Mouse (Mus musculus): ENCODE results near the gene Gimap4. TPM values are rescaled to one million over a fixed set of nuclear protein-coding genes. Genes with fewer than 3 reads are reported as not detected.

Gimap4 gene
- under 1 TPM; 0.58 to 0.71 TPM for total RNA-seq (2021)
- long read RNA-seq, partial matches to known transcripts = 0 of 1 reads
- long read RNA-seq, other reads (novel, unspliced or antisense) = 0 of 1 reads

DNA sequence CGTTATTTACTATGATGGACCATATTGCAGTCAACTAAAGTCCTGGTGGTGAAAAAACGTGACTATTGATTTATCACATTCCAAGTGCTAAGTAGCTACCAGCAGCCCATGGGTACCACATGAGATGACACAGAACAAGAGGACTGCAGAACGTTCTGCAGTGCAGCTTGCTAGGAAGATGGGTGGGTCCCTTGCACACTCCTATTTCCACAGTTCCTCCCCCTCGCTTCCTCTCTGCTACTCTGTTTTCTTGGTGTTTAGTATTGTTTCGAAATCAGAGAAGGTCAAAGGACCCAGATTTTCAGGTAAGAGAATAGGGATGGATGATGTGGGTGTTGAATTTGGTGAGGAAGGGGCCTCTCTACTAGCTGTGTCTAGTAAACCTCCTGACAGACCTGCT is at the start of gene Gimap4:
Gene Gimap4 (plus strand): TSS at position 231 of the 400 bp plus-strand sequence.
- no peak for DNase-seq (ENCODE audit: low spot score in 2 of 2)

GRCm38 (mm10) chr6:48635105-48635504 is 49.2 kb upstream of the Gimap4 start:
- no peak for DNase-seq (ENCODE audit: low spot score in 2 of 2)

- no peak for DNase-seq (ENCODE audit: low spot score in 2 of 2)
Measured at GRCm38 (mm10) chr6:48636515-48636914, 47.8 kb upstream of the Gimap4 start.

- DNase-seq (ENCODE audit: low spot score in 2 of 2) = no peak
Measured at GRCm38 (mm10) chr6:48637811-48638500, 46.4 kb upstream of the Gimap4 start.

DNA sequence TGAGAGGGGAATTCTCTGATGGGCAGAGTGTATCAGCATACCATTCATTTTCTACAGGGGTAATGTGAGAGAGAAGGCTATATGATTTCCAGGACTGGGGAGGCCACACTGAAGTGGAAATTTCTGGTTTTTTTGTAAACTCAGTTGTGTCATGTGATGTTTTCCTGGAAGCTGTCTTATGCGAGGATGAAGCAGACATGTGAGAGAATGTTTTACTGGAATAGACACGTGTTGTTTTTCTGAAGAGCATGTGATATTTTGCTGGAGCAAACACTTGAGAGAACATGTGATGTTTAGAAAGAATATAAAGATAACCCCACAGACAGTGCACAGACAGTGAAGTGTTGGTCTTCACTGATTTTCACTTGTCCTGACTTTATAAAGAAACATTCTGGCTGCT is 45.8 kb upstream of the Gimap4 start:
- DNase-seq (ENCODE audit: low spot score in 2 of 2) = no peak

DNA sequence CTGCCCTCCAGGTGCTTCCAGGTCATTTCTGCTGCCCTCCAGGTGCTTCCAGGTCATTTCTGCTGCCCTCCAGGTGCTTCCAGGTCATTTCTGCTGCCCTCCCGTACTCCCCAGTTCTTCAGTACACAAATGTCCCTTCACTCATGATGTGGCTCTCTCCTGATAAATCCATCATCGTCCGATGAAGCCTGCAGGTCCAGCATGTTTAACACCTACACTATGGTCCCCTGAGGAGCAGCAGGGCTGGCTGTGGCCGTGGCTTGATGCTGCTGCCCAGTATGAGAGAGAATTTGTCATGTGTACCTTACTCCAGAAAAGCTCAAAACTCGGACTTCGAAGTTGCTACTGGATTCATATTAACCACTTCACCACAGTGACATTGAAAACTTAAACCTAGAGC is 43.0 kb upstream of the Gimap4 start:
- DNase-seq (ENCODE audit: low spot score in 2 of 2) = no peak

DNA sequence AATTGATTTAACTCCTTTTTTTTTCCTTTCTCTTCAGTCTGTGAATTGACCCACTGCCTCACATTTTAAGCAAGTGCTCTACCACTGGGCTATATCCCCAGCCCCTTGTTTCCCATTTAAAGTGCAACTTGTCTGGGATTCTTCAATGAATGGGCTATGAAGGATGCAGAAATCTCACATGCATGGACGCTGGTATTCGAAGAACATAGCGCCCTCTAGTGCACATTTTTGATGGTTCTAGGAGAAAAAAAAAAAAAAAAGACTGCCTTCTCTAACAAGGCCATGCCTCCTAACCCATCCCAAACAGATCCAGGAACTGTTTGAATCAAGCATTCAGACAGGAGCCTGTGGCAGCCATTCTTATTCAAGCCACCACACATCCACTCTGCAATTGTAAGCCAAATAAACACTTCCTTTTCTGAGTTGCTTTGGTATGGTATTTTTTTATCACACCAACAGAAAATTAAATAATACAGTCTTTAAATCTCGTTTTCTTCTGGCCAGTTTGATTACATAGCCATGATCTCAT is 41.5 kb upstream of the Gimap4 start:
- peak in 1 of 2 experiments; percentile 43 for DNase-seq (ENCODE audit: low spot score in 2 of 2)

- peak; percentile 73 to 79 for DNase-seq (ENCODE audit: low spot score in 2 of 2)
Measured at GRCm38 (mm10) chr6:48645660-48646308, 38.6 kb upstream of the Gimap4 start.

DNA sequence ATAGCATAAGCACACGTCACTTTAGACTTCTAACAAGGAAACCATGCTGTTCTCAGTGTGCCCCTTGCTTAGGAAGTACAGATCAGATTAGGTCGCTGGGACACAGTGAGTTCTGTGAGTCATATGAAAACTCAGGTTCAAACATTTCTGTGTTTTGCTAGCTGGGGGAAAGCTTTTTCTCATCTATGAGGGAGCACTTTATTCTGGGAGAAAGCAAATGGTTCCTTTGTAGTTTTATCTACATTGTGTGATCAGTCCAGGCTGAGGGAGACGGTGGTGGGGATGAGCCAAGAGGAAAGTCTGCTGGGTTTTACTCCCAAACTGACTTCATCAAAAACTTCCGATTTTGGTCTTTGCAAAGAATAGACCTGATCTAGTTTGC is 38.0 kb upstream of the Gimap4 start:
- DNase-seq (ENCODE audit: low spot score in 2 of 2) = no peak

- peak in 1 of 2 experiments; percentile 45 for DNase-seq (ENCODE audit: low spot score in 2 of 2)
Measured at GRCm38 (mm10) chr6:48646995-48647394, 37.4 kb upstream of the Gimap4 start, which contains the start of gene Gimap8. Gene Gimap8 (plus strand): TSS chr6:48647234.

DNA sequence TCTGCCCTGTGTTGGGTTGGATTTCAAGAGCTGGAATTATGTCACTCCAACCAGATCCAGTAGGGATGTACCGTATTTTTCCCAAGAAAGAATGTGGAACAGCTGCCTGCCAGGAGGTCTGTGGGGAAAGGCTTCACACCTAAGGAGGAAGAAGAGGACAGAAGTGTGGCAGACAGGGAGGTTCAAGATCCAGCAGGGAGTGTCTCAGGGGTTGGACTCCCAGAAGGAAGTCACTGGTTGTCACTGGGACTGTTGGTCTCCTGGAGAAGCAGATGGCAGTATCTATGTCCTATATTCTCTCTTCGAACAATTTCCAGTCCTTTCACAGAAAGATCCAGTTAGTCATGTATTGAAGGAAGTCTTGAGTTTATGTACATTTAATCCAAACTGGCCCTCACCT is 36.7 kb upstream of the Gimap4 start:
- DNase-seq (ENCODE audit: low spot score in 2 of 2) = no peak

DNA sequence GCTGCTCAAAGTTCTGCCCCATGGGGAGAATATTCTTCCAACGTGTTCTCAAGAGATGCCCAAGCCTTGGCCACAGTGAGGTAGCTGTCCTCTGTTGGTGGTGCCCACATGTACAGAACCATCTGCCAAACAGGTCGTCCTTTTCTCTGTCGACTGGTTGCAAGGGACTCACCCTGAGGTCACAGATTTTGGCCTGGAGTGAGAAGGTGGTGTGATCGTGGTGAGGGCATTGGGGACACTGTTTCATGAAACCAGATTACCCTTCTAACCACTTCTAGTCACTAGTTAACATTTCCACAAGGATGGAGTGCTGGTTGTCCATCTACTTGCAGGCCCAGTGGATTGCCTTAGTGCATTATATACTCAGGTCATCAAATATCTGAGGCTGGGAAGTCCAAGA is 35.6 kb upstream of the Gimap4 start:
- DNase-seq (ENCODE audit: low spot score in 2 of 2) = no peak

DNA sequence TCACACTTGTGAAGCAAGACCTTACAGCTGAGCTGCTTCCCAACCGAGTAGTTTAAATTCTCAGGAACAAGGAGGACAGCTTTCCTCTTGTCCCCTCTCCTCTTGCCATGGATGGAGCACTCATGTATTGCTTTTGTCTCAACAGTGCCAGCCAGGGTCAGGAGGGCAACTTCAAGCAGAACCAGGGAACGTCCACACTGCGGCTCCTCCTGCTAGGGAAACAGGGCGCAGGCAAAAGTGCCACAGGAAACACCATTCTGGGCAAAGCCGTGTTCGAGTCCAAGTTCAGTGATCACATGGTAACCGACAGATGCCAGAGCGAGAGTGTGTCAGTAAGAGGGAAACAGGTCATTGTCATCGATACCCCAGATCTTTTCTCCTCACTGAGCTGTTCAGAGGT is 34.3 kb upstream of the Gimap4 start:
- DNase-seq (ENCODE audit: low spot score in 2 of 2) = no peak

DNA sequence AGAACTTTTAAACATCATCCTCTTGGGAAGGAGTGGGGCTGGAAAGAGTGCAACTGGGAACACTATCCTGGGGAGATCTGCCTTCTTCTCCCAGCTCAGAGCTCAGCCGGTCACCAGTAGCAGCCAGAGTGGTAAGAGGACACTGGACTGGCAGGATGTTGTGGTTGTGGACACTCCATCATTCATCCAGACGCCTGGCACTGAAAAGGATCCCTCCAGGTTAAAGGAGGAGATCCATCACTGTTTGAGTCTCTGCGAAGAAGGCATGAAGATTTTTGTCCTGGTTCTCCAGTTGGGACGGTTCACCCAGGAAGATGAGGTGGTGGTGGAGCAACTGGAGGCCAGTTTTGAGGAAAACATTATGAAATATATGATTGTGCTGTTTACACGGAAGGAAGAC is 25.6 kb upstream of the Gimap4 start:
- no peak for DNase-seq (ENCODE audit: low spot score in 2 of 2)

DNA sequence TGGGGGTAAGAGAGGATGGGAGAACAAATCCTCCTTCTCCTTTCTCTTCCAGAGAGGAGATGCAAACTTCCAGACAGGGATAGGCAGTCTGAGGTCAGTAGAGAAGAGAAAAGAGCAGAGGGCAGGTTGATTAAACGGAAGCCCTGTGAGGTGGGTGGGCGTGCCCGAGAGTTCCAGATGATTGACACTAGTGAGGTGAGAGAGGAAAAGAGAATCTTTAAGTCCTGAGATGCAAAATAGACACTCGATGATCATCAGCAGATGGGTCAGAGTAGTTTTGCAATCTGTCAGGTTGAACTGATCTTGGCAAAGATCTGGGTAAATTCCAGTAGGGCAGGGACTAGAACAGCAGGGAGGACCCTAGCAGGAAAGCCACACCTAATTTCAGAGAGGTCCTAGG is 19.6 kb upstream of the Gimap4 start:
- no peak for DNase-seq (ENCODE audit: low spot score in 2 of 2)

GRCm38 (mm10) chr6:48665471-48665870 is 18.9 kb upstream of the Gimap4 start:
- DNase-seq (ENCODE audit: low spot score in 2 of 2) = no peak

DNA sequence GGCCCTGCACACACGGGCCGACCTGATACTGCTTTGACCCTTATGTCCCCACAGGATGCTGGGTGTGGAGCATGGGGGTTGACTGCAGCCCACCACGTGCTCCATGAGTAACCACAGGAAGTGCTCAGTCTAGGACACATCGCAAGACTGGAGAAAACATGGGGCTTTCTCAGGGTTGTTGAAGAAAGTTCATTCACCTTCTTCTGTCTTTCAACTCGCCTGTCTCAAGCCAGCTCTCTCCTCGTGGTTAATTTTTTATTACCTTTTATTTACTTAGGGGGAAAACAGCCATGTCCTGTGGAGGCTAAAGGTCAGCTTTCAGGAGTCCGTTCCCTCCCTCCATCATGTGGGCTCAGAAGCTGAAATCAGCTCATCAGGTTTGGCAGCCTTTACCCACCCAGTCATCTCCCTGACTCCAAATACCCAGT is 18.2 kb upstream of the Gimap4 start:
- no peak for DNase-seq (ENCODE audit: low spot score in 2 of 2)

- no peak for DNase-seq (ENCODE audit: low spot score in 2 of 2)
Measured at GRCm38 (mm10) chr6:48668022-48668421, 16.3 kb upstream of the Gimap4 start.

- DNase-seq (ENCODE audit: low spot score in 2 of 2) = no peak
Measured at GRCm38 (mm10) chr6:48669446-48669969, 14.8 kb upstream of the Gimap4 start.

GRCm38 (mm10) chr6:48674291-48675058 is 9.9 kb upstream of the Gimap4 start:
- no peak for DNase-seq (ENCODE audit: low spot score in 2 of 2)

DNA sequence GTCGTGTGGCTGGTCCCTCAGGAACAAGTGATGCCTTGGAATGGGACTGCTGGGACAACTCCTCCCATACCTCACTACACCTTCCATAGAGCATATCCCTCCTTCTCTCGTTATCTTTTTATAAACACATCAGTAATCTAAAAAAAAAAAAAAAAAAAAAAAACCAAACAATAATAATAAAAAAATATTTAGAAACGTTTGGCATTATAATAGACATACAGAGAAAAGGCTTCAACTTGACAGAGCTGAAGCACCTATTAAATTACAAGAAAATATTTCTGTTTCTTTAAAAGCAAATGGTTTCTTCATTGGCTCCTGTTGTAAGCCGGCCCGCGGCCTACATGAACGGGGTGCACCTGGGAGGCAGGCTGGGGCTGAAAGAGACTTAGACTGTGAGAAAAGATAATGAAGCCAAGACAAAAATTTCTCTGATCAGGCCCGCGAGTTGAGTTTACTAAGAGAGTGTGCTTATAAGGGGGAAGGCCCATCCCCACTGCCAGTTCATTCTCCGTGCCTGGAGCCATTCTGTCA is 8.9 kb upstream of the Gimap4 start:
- DNase-seq (ENCODE audit: low spot score in 2 of 2) = no peak
